Mouse (Mus musculus) forebrain, embryonic 12.5 days (tissue): ENCODE data around the gene Sp4. TPM values are rescaled to one million over a fixed set of nuclear protein-coding genes. Genes with fewer than 3 reads are reported as not detected.

Source experiments
- polyA plus RNA-seq: library from polyadenylated mRNA; unstranded; fragments of >200 nt; fragmentation: Nextera tagmentation; extraction: Ambion mirVana; gene quantifications from 2 replicates; pipeline ENCODE4 v1.2.1, GENCODE M21; 2016

The Sp4 gene
- polyA plus RNA-seq, 1 experiment from 2014 or later: 24.3 TPM

Other genes starting within 250 kb of the Sp4 start
- gene Dnah11, start 102.4 kb downstream of the Sp4 start, polyA plus RNA-seq: 0.15 and 0.81 TPM in 2 replicates